Mouse (Mus musculus) heart, adult 2 months (tissue): ENCODE measurements at regions not wholly inside any gene's neighbourhood (a gene's known extent, or its start where the extent isn't known, plus 50 kb on each side); places are given as distances from the start of the nearest gene placed in this dataset.

Source experiments
- DNase-seq, 2 experiments: peaks; one replicate each; pipeline ENCODE4 v3.0.0; 2021
- H3K27ac ChIP-seq: fragments of 200-600 bp; 2 replicates; pipeline ENCODE4 v1.8.1; 2022
- H3K27me3 ChIP-seq: fragments of 200-500 bp; 2 replicates; pipeline ENCODE4 v1.6.1; 2012; ENCODE audit warnings: mild to moderate bottlenecking, low read length, inconsistent platforms, mixed read lengths; ENCODE audit not compliant: control insufficient read depth, insufficient read depth
- H3K36me3 ChIP-seq: fragments of 200-500 bp; 2 replicates; pipeline ENCODE4 v1.6.1; 2012; ENCODE audit warnings: low read length, inconsistent platforms; ENCODE audit not compliant: control insufficient read depth, insufficient read depth
- H3K4me1 ChIP-seq: fragments of 200-500 bp; 2 replicates; pipeline ENCODE4 v1.6.1; 2011; ENCODE audit warnings: low read length; ENCODE audit not compliant: control insufficient read depth, insufficient read depth
- H3K4me3 ChIP-seq: fragments of 200-600 bp; 2 replicates; pipeline ENCODE4 v1.8.1; 2022
- H3K79me2 ChIP-seq: fragments of 200-500 bp; replicated peaks from 2 replicates; pipeline ENCODE4 v1.6.1; 2012; ENCODE audit warnings: mild to moderate bottlenecking, inconsistent platforms, low read length, moderate library complexity, mixed read lengths; ENCODE audit not compliant: control insufficient read depth, insufficient read depth
- H3K9ac ChIP-seq: fragments of 200-500 bp; 2 replicates; pipeline ENCODE4 v1.6.1; 2012; ENCODE audit warnings: low read depth, mild to moderate bottlenecking, control low read depth, inconsistent platforms, low read length, mixed read lengths
- CTCF ChIP-seq: fragments of 200-600 bp; IDR thresholded peaks from 2 replicates; pipeline ENCODE4 v1.8.1; 2022; ENCODE audit warnings: antibody characterized with exemption, mild to moderate bottlenecking, moderate library complexity
- EP300 ChIP-seq: fragments of 200-500 bp; IDR thresholded peaks from 2 replicates; pipeline ENCODE4 v1.6.1; 2011; ENCODE audit warnings: low read depth, low read length, control low read depth; ENCODE audit not compliant: insufficient read depth
- POLR2A ChIP-seq: fragments of 200-500 bp; IDR thresholded peaks from 2 replicates; pipeline ENCODE4 v1.6.1; 2011; ENCODE audit warnings: mild to moderate bottlenecking, low read depth, low read length, control low read depth; ENCODE audit not compliant: insufficient read depth
- WGBS: fragments of 180-500 bp; shearing (Covaris S2); methylation state at CpG from one replicate; pipeline ENCODE4 v1.1.7; 2018; 5-methylcytosine and 5-hydroxymethylcytosine counted together
- intact Hi-C: fragments of 180-260 bp; cut with DNase I; formaldehyde crosslinking; loops from one replicate; pipeline ENCODE4 v1.15.1; 2025

DNA sequence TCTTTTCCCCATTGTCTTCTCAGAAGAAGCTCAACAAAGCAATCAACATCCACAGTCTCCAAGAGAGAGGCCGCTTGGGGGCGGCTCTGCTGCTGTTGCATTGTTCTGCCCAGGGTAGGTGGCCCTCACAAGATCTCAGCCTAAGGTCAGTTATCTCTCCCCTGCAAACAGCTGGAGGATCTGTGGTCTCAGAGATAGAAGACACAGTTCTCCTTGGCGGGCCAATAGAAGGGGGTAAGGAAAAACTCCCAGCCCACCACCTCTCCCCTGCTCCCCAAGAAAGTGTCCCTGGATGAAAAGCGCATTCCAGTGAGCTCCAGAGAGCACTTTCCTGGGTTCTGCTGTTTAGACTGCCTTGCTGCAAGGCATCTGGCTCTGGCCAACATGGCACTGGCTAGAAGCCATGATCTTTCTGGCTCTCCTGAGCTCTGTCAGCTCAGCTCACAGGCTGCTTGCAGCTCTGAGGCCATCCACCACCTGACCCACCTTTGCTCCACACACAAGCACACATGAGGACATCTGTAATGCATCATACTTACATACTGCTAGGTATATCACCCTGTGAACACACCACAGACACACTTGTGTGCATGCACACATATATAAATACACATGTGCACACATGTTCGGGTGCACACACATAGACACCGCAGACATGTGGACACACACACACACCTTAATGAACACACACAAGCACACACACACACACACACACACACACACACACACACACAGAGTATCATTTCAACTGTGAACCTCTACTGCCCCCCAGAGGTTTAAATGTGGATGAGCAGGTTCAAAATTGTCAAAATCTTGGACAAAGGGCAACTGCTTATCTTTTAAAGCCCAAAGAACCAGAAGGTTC lies 307.7 kb downstream of the Diras2 start:
- no peak overlapping the region; the same call in 1 of the 2 replicates for H3K27ac ChIP-seq
- no peak overlapping the region for H3K9ac ChIP-seq
- peaks cover 11% of the 10 kb centered on the region for H3K4me1 ChIP-seq
- DNase-seq: peak; percentile 39 to 53
- no peak overlapping the region for H3K4me3 ChIP-seq
- no peaks in the 10 kb centered on the region for H3K79me2 ChIP-seq
- TF ChIP-seq POLR2A (no peak), CTCF (peak; percentile 66), EP300 (no peak)
- no peaks in the 10 kb centered on the region for H3K36me3 ChIP-seq
- 59% methylated on average over 6 of the region's 6 CpGs for WGBS
- intact Hi-C loops: loop anchor here (1.0 to 10.0 kb wide), 4 partner anchors 246 to 569 kb away; partner anchors contain the start of gene Secisbp2
- H3K27me3 ChIP-seq: no peaks in the 10 kb centered on the region

DNA sequence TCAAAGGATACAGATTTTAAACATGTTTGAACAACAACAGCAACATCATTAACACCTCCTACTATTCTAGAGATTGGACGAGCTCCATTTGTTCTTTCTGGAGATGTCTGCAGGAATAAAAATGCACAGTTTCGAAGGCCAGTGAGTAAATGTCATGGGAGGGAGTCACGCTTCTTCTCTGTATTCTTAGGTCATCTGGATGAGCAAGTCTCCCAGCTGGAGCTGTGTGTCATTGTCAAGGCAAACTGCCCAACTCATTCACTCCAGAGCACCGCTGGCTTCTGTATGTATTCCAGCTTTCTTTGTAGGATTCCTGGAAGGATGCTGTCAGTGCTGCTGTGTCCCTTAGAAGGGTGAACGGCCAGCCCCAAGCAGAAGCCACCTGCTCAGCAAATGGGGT lies 297.1 kb downstream of the Diras2 start:
- Histone ChIP-seq H3K79me2 (no peaks in the 10 kb centered on the region), H3K27ac (no peak overlapping the region), H3K9ac (no peak overlapping the region), H3K27me3 (no peaks in the 10 kb centered on the region), H3K4me3 (no peak overlapping the region), H3K4me1 (peaks cover 8% of the 10 kb centered on the region), H3K36me3 (no peaks in the 10 kb centered on the region)
- TF ChIP-seq POLR2A (no peak), EP300 (no peak), CTCF (no peak)
- intact Hi-C loops: no loop called here
- peak; percentile 40 to 50 for DNase-seq
- 68% methylated on average over 5 of the region's 5 CpGs for WGBS

DNA sequence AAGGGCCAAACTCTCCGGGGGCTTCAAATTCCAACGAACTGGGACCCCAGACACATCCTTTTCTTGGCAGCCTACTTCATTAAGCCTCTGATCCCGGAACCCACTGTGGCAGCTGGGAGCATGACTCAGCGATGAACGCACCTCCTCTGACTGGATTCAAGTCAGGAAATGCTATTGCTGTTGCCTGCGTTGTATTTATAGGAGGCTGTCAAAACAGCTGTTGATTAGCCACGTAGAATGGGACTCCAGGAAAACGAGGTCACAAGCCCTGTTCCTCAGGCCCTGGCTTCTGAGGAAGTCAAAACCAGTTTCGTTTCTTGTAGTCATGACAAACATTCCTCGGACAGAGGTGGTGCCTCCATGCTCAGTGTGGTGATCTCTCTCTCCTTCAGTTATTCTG lies 295.0 kb downstream of the Diras2 start:
- Histone ChIP-seq H3K27ac (peak overlapping the region; percentile 1; the same call in 1 of the 2 replicates), H3K9ac (no peak overlapping the region), H3K4me1 (peaks cover 8% of the 10 kb centered on the region), H3K36me3 (no peaks in the 10 kb centered on the region), H3K27me3 (no peaks in the 10 kb centered on the region), H3K79me2 (no peaks in the 10 kb centered on the region), H3K4me3 (no peak overlapping the region; the same call in 1 of the 2 replicates)
- WGBS: 2% methylated on average over 10 of the region's 10 CpGs
- TF ChIP-seq EP300 (0 out of 2 replicates have a peak, but pooled peaks have one; percentile 53), POLR2A (no peak)
- intact Hi-C loops: no loop called here
- peak; percentile 54 to 68 for DNase-seq

GRCm38 (mm10) chr13:52239563-52239962 lies 291.5 kb downstream of the Diras2 start:
- Histone ChIP-seq H3K4me3 (no peak overlapping the region), H3K4me1 (peaks cover 8% of the 10 kb centered on the region), H3K79me2 (no peaks in the 10 kb centered on the region), H3K9ac (no peak overlapping the region), H3K27ac (no peak overlapping the region), H3K36me3 (no peaks in the 10 kb centered on the region), H3K27me3 (no peaks in the 10 kb centered on the region)
- TF ChIP-seq POLR2A (no peak), CTCF (no peak)
- no peak for DNase-seq
- 91% methylated on average over 1 of the region's 1 CpGs for WGBS
- intact Hi-C loops: no loop called here

- no peaks in the 10 kb centered on the region for H3K36me3 ChIP-seq
- no peaks in the 10 kb centered on the region for H3K27me3 ChIP-seq
- H3K79me2 ChIP-seq: no peaks in the 10 kb centered on the region
- TF ChIP-seq CTCF (no peak), EP300 (no peak), POLR2A (no peak)
- no peak overlapping the region for H3K9ac ChIP-seq
- no peak overlapping the region for H3K4me3 ChIP-seq
- no peak overlapping the region for H3K27ac ChIP-seq
- WGBS: 33% methylated on average over 1 of the region's 1 CpGs
- H3K4me1 ChIP-seq: no peaks in the 10 kb centered on the region
- intact Hi-C loops: no loop called here
- DNase-seq: no peak
Observed at GRCm38 (mm10) chr13:52241761-52242160, 289.3 kb downstream of the Diras2 start.

DNA sequence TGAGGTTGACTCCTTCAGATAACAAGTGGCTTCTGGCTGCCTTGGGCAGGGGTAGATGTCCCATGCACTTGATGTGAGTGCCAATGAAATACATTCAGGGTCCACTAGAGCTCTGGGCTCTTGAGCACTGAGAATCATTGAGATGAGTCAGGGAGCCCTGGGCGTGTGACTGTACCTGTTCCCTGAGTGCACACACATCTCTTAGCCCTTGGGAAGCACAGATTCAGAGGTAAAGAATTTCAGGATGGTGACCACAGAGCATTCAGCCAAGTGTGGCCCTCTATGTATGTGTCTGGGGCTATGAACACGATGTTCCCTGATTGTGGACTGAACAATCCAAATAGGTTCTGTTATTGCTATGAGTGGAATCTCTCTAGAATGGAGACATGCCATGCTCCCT lies 281.6 kb downstream of the Diras2 start:
- Histone ChIP-seq H3K79me2 (no peaks in the 10 kb centered on the region), H3K4me1 (no peaks in the 10 kb centered on the region), H3K36me3 (no peaks in the 10 kb centered on the region), H3K27me3 (no peaks in the 10 kb centered on the region), H3K9ac (no peak overlapping the region), H3K4me3 (no peak overlapping the region), H3K27ac (no peak overlapping the region)
- no peak for DNase-seq
- WGBS: 89% methylated on average over 2 of the region's 2 CpGs
- intact Hi-C loops: no loop called here
- no peak for TF ChIP-seq POLR2A
- no peak for TF ChIP-seq CTCF
- no peak for TF ChIP-seq EP300
